Mouse (Mus musculus): ENCODE data around the gene Srl. TPM values are rescaled to one million over a fixed set of nuclear protein-coding genes. Genes with fewer than 3 reads are reported as not detected.

Srl gene
- polyA plus RNA-seq, 1 experiment from 2014 or later = 10.5 TPM

GRCm38 (mm10) chr16:4464529-4465089 lies 77.0 kb downstream of the Srl start:
- H3K27ac ChIP-seq (ENCODE audit: low read length) = no peak overlapping the region
- no peak overlapping the region for H3K4me3 ChIP-seq (ENCODE audit: low read depth, low read length)
- WGBS = 62% methylated on average over 9 of the region's 9 CpGs
- no peaks in the 10 kb centered on the region for H3K9me3 ChIP-seq (ENCODE audit: control insufficient read depth, low read depth, low read length)
- no peaks in the 10 kb centered on the region for H3K27me3 ChIP-seq (ENCODE audit: control insufficient read depth, insufficient read depth, low read length)
- no peaks in the 10 kb centered on the region for H3K36me3 ChIP-seq (ENCODE audit: control insufficient read depth, insufficient read depth, low read length)
- H3K9ac ChIP-seq (replicated peaks; ENCODE audit: low read depth, low read length) = no peak overlapping the region
- H3K4me2 ChIP-seq (replicated peaks; ENCODE audit: low read depth, low read length) = no peak overlapping the region
- no peaks in the 10 kb centered on the region for H3K4me1 ChIP-seq (ENCODE audit: control insufficient read depth, insufficient read depth, low read length)
- no peak for ATAC-seq (ENCODE audit: insufficient number of reproducible peaks, insufficient read depth, low FRiP score, low read depth)

GRCm38 (mm10) chr16:4457927-4458326 lies 83.7 kb downstream of the Srl start:
- Histone ChIP-seq H3K36me3 (ENCODE audit: control insufficient read depth, insufficient read depth, low read length) (no peaks in the 10 kb centered on the region), H3K9me3 (ENCODE audit: control insufficient read depth, low read depth, low read length) (no peaks in the 10 kb centered on the region), H3K4me3 (ENCODE audit: low read depth, low read length) (no peak overlapping the region), H3K27ac (ENCODE audit: low read length) (no peak overlapping the region), H3K4me1 (ENCODE audit: control insufficient read depth, insufficient read depth, low read length) (no peaks in the 10 kb centered on the region), H3K27me3 (ENCODE audit: control insufficient read depth, insufficient read depth, low read length) (no peaks in the 10 kb centered on the region), H3K4me2 (replicated peaks; ENCODE audit: low read depth, low read length) (no peak overlapping the region), H3K9ac (replicated peaks; ENCODE audit: low read depth, low read length) (no peak overlapping the region)
- 84% methylated on average over 3 of the region's 3 CpGs for WGBS
- no peak for ATAC-seq (ENCODE audit: insufficient number of reproducible peaks, insufficient read depth, low FRiP score, low read depth)

- Histone ChIP-seq H3K9ac (replicated peaks; ENCODE audit: low read depth, low read length) (no peak overlapping the region), H3K9me3 (ENCODE audit: control insufficient read depth, low read depth, low read length) (no peaks in the 10 kb centered on the region), H3K27ac (ENCODE audit: low read length) (no peak overlapping the region), H3K36me3 (ENCODE audit: control insufficient read depth, insufficient read depth, low read length) (no peaks in the 10 kb centered on the region), H3K27me3 (ENCODE audit: control insufficient read depth, insufficient read depth, low read length) (no peaks in the 10 kb centered on the region), H3K4me2 (replicated peaks; ENCODE audit: low read depth, low read length) (no peak overlapping the region), H3K4me1 (ENCODE audit: control insufficient read depth, insufficient read depth, low read length) (no peaks in the 10 kb centered on the region), H3K4me3 (ENCODE audit: low read depth, low read length) (no peak overlapping the region)
- 89% methylated on average over 5 of the region's 5 CpGs for WGBS
- ATAC-seq (ENCODE audit: insufficient number of reproducible peaks, insufficient read depth, low FRiP score, low read depth) = no peak
Measured at GRCm38 (mm10) chr16:4456391-4456790, 85.2 kb downstream of the Srl start.

GRCm38 (mm10) chr16:4455693-4456092 lies 85.9 kb downstream of the Srl start:
- H3K27ac ChIP-seq (ENCODE audit: low read length) = no peak overlapping the region
- H3K9me3 ChIP-seq (ENCODE audit: control insufficient read depth, low read depth, low read length) = no peaks in the 10 kb centered on the region
- H3K36me3 ChIP-seq (ENCODE audit: control insufficient read depth, insufficient read depth, low read length) = no peaks in the 10 kb centered on the region
- H3K27me3 ChIP-seq (ENCODE audit: control insufficient read depth, insufficient read depth, low read length) = no peaks in the 10 kb centered on the region
- no peak overlapping the region for H3K4me3 ChIP-seq (ENCODE audit: low read depth, low read length)
- no peak overlapping the region for H3K9ac ChIP-seq (replicated peaks; ENCODE audit: low read depth, low read length)
- no peak overlapping the region for H3K4me2 ChIP-seq (replicated peaks; ENCODE audit: low read depth, low read length)
- H3K4me1 ChIP-seq (ENCODE audit: control insufficient read depth, insufficient read depth, low read length) = no peaks in the 10 kb centered on the region
- whole genome bisulfite sequencing = 84% methylated on average over 4 of the region's 4 CpGs
- no peak for ATAC-seq (ENCODE audit: insufficient number of reproducible peaks, insufficient read depth, low FRiP score, low read depth)

GRCm38 (mm10) chr16:4454563-4454962 lies 87.1 kb downstream of the Srl start:
- no peaks in the 10 kb centered on the region for H3K27me3 ChIP-seq (ENCODE audit: control insufficient read depth, insufficient read depth, low read length)
- no peaks in the 10 kb centered on the region for H3K4me1 ChIP-seq (ENCODE audit: control insufficient read depth, insufficient read depth, low read length)
- WGBS = 84% methylated on average over 7 of the region's 7 CpGs
- no peak overlapping the region for H3K9ac ChIP-seq (replicated peaks; ENCODE audit: low read depth, low read length)
- H3K4me2 ChIP-seq (replicated peaks; ENCODE audit: low read depth, low read length) = no peak overlapping the region
- ATAC-seq (ENCODE audit: insufficient number of reproducible peaks, insufficient read depth, low FRiP score, low read depth) = no peak
- no peak overlapping the region for H3K27ac ChIP-seq (ENCODE audit: low read length)
- no peak overlapping the region for H3K4me3 ChIP-seq (ENCODE audit: low read depth, low read length)
- no peaks in the 10 kb centered on the region for H3K36me3 ChIP-seq (ENCODE audit: control insufficient read depth, insufficient read depth, low read length)
- no peaks in the 10 kb centered on the region for H3K9me3 ChIP-seq (ENCODE audit: control insufficient read depth, low read depth, low read length)

GRCm38 (mm10) chr16:4449418-4449817 lies 92.2 kb downstream of the Srl start:
- Histone ChIP-seq H3K9ac (replicated peaks; ENCODE audit: low read depth, low read length) (no peak overlapping the region), H3K4me1 (ENCODE audit: control insufficient read depth, insufficient read depth, low read length) (no peaks in the 10 kb centered on the region), H3K4me3 (ENCODE audit: low read depth, low read length) (no peak overlapping the region), H3K27ac (ENCODE audit: low read length) (no peak overlapping the region), H3K9me3 (ENCODE audit: control insufficient read depth, low read depth, low read length) (no peaks in the 10 kb centered on the region), H3K27me3 (ENCODE audit: control insufficient read depth, insufficient read depth, low read length) (no peaks in the 10 kb centered on the region), H3K36me3 (ENCODE audit: control insufficient read depth, insufficient read depth, low read length) (no peaks in the 10 kb centered on the region), H3K4me2 (replicated peaks; ENCODE audit: low read depth, low read length) (no peak overlapping the region)
- WGBS = 91% methylated on average over 6 of the region's 6 CpGs
- no peak for ATAC-seq (ENCODE audit: insufficient number of reproducible peaks, insufficient read depth, low FRiP score, low read depth)

- no peak for ATAC-seq (ENCODE audit: insufficient number of reproducible peaks, insufficient read depth, low FRiP score, low read depth)
- no peaks in the 10 kb centered on the region for H3K4me1 ChIP-seq (ENCODE audit: control insufficient read depth, insufficient read depth, low read length)
- no peaks in the 10 kb centered on the region for H3K9me3 ChIP-seq (ENCODE audit: control insufficient read depth, low read depth, low read length)
- no peak overlapping the region for H3K9ac ChIP-seq (replicated peaks; ENCODE audit: low read depth, low read length)
- 56% methylated on average over 9 of the region's 9 CpGs for WGBS
- H3K27ac ChIP-seq (ENCODE audit: low read length) = no peak overlapping the region
- no peaks in the 10 kb centered on the region for H3K36me3 ChIP-seq (ENCODE audit: control insufficient read depth, insufficient read depth, low read length)
- H3K27me3 ChIP-seq (ENCODE audit: control insufficient read depth, insufficient read depth, low read length) = no peaks in the 10 kb centered on the region
- no peak overlapping the region for H3K4me3 ChIP-seq (ENCODE audit: low read depth, low read length)
- H3K4me2 ChIP-seq (replicated peaks; ENCODE audit: low read depth, low read length) = no peak overlapping the region
Measured at GRCm38 (mm10) chr16:4448235-4448634, 93.4 kb downstream of the Srl start.

- Histone ChIP-seq H3K4me2 (replicated peaks; ENCODE audit: low read depth, low read length) (no peak overlapping the region), H3K27me3 (ENCODE audit: control insufficient read depth, insufficient read depth, low read length) (no peaks in the 10 kb centered on the region), H3K9ac (replicated peaks; ENCODE audit: low read depth, low read length) (no peak overlapping the region), H3K36me3 (ENCODE audit: control insufficient read depth, insufficient read depth, low read length) (no peaks in the 10 kb centered on the region), H3K27ac (ENCODE audit: low read length) (no peak overlapping the region), H3K4me3 (ENCODE audit: low read depth, low read length) (no peak overlapping the region), H3K4me1 (ENCODE audit: control insufficient read depth, insufficient read depth, low read length) (no peaks in the 10 kb centered on the region), H3K9me3 (ENCODE audit: control insufficient read depth, low read depth, low read length) (no peaks in the 10 kb centered on the region)
- no peak for ATAC-seq (ENCODE audit: insufficient number of reproducible peaks, insufficient read depth, low FRiP score, low read depth)
- WGBS = 52% methylated on average over 4 of the region's 4 CpGs
Measured at GRCm38 (mm10) chr16:4446395-4446794, 95.2 kb downstream of the Srl start.

- H3K4me3 ChIP-seq (ENCODE audit: low read depth, low read length) = no peak overlapping the region
- H3K9me3 ChIP-seq (ENCODE audit: control insufficient read depth, low read depth, low read length) = no peaks in the 10 kb centered on the region
- H3K4me2 ChIP-seq (replicated peaks; ENCODE audit: low read depth, low read length) = no peak overlapping the region
- 82% methylated on average over 1 of the region's 1 CpGs for WGBS
- H3K9ac ChIP-seq (replicated peaks; ENCODE audit: low read depth, low read length) = no peak overlapping the region
- no peaks in the 10 kb centered on the region for H3K36me3 ChIP-seq (ENCODE audit: control insufficient read depth, insufficient read depth, low read length)
- H3K27ac ChIP-seq (ENCODE audit: low read length) = no peak overlapping the region
- H3K27me3 ChIP-seq (ENCODE audit: control insufficient read depth, insufficient read depth, low read length) = no peaks in the 10 kb centered on the region
- no peaks in the 10 kb centered on the region for H3K4me1 ChIP-seq (ENCODE audit: control insufficient read depth, insufficient read depth, low read length)
- ATAC-seq (ENCODE audit: insufficient number of reproducible peaks, insufficient read depth, low FRiP score, low read depth) = no peak
Measured at GRCm38 (mm10) chr16:4444378-4444777, 97.2 kb downstream of the Srl start.
